Mouse (Mus musculus): ENCODE data around the gene Tead1. TPM values are rescaled to one million over a fixed set of nuclear protein-coding genes. Genes with fewer than 3 reads are reported as not detected.

Tead1 gene
- total and polyA plus RNA-seq, 3 experiments, result 0.38 TPM; not detected in 2

DNA sequence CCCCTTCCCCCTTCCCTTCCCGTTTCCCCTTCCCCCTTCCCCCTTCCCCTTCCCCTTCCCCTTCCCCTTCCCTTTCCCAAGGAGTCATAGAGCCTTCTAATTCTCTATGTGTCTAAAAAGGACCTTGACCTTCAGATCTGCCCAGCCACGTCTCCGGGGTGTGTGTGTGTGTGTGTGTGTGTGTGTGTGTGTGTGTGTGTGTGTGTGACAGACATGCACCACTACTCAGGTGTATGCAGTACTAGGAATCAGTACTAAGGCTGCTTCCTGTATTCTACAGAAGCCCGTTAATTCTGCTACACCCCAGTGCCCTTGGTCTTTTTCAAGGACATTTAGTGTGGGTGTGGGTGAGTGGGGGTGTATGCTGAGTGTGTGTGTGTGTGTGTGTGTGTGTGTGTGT lies 27.6 kb downstream of the Tead1 start:
- no peak for TF ChIP-seq GATA2 (IDR thresholded peaks at IDR 0.05; ENCODE audit: borderline replicate concordance, low read depth, low read length)
- TF ChIP-seq POLR2AphosphoS5 (IDR thresholded peaks at IDR 0.05; ENCODE audit: insufficient replicate concordance, low read depth, low read length), result no peak
- TF ChIP-seq TAL1 (conservative IDR thresholded peaks at IDR 0.05; ENCODE audit: low read depth, low read length), result no peak
- no peak for TF ChIP-seq GATA1 (IDR thresholded peaks at IDR 0.05; ENCODE audit: borderline replicate concordance, low read length)
- TF ChIP-seq CTCF (IDR thresholded peaks at IDR 0.05; ENCODE audit: low read depth, low read length), result no peak
- H3K36me3 ChIP-seq (replicated peaks), result no peaks in the 10 kb centered on the region
- ATAC-seq (ENCODE audit: extremely low read depth, insufficient number of reproducible peaks, low FRiP score, poor library complexity, severe bottlenecking), result no peak
- peaks cover 16% of the 10 kb centered on the region for H3K9me3 ChIP-seq (replicated peaks)
- DNase-seq (ENCODE audit: low spot score), result no peak
- no peaks in the 10 kb centered on the region for H3K27me3 ChIP-seq (ENCODE audit: insufficient read depth, low read length)
- H3K4me3 ChIP-seq (ENCODE audit: low read depth, low read length), result no peak overlapping the region
- H3K4me1 ChIP-seq (ENCODE audit: insufficient read depth, low read depth, low read length), result no peaks in the 10 kb centered on the region

DNA sequence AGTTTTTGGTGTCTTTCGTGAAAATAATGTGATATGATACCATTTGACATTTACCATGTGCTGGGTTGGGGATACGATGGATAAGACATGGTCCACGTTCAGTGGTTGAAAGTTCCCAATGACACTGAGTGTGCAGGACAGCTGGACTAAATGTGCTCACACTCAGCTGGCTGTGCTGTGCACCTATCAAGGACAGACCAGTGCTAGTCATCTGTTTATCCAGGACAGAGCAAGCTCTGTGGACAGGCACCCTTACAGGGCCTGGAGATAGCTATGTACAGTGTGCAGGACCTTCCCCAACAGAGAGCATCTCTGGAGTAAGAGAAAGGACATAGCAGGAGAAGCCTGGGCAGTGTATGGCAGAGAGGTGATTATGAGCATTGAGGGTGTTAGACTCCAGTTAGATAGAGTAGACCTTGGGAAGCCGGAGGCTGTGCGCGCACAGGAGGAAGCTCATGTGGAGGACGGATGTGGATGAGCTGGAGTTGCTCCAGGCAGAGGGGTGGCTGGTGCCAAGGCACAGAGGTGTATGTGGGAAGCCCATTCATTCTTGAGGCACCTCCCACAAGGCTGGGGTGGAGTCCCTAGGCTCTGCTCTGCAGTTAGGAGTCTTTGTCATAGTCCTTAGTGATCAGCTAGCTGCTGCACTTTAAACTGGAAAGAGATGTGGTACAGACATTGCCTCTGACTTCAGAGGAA lies 31.4 kb downstream of the Tead1 start:
- Histone ChIP-seq H3K36me3 (replicated peaks) (no peaks in the 10 kb centered on the region), H3K4me3 (ENCODE audit: low read depth, low read length) (no peak overlapping the region), H3K4me1 (ENCODE audit: insufficient read depth, low read depth, low read length) (no peaks in the 10 kb centered on the region), H3K27me3 (ENCODE audit: insufficient read depth, low read length) (no peaks in the 10 kb centered on the region), H3K9me3 (replicated peaks) (peaks cover 24% of the 10 kb centered on the region)
- DNase-seq (ENCODE audit: low spot score) (no peak), ATAC-seq (ENCODE audit: extremely low read depth, insufficient number of reproducible peaks, low FRiP score, poor library complexity, severe bottlenecking) (no peak)
- no peak for TF ChIP-seq GATA2 (IDR thresholded peaks at IDR 0.05; ENCODE audit: borderline replicate concordance, low read depth, low read length)
- no peak for TF ChIP-seq POLR2AphosphoS5 (IDR thresholded peaks at IDR 0.05; ENCODE audit: insufficient replicate concordance, low read depth, low read length)
- TF ChIP-seq CTCF (IDR thresholded peaks at IDR 0.05; ENCODE audit: low read depth, low read length), result no peak
- no peak for TF ChIP-seq TAL1 (conservative IDR thresholded peaks at IDR 0.05; ENCODE audit: low read depth, low read length)
- TF ChIP-seq GATA1 (IDR thresholded peaks at IDR 0.05; ENCODE audit: borderline replicate concordance, low read length), result no peak

DNA sequence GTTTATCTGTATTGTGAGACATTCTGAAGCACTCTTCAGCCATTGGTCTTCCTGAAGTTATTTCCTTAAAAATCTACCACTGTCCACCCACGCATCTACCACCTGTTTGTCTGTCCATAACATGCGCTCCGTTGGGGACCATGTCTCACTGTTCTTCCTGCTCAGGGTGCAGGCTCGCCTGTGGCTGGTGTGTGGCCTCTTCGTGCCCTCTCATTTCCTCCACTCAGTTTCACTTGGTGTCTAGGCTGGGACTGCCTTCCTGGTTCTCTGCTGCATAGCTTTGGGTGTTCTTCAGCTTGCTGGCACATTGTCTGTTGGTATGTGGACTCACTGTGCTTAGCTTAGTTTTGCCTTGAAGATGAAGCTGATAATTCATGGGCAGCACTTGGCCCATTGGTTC lies 32.9 kb downstream of the Tead1 start:
- Histone ChIP-seq H3K27me3 (ENCODE audit: insufficient read depth, low read length) (no peaks in the 10 kb centered on the region), H3K4me1 (ENCODE audit: insufficient read depth, low read depth, low read length) (no peaks in the 10 kb centered on the region), H3K4me3 (ENCODE audit: low read depth, low read length) (no peak overlapping the region), H3K36me3 (replicated peaks) (no peaks in the 10 kb centered on the region), H3K9me3 (replicated peaks) (peaks cover 20% of the 10 kb centered on the region)
- no peak for DNase-seq (ENCODE audit: low spot score)
- no peak for TF ChIP-seq TAL1 (conservative IDR thresholded peaks at IDR 0.05; ENCODE audit: low read depth, low read length)
- no peak for TF ChIP-seq CTCF (IDR thresholded peaks at IDR 0.05; ENCODE audit: low read depth, low read length)
- no peak for TF ChIP-seq POLR2AphosphoS5 (IDR thresholded peaks at IDR 0.05; ENCODE audit: insufficient replicate concordance, low read depth, low read length)
- no peak for TF ChIP-seq GATA1 (IDR thresholded peaks at IDR 0.05; ENCODE audit: borderline replicate concordance, low read length)
- no peak for TF ChIP-seq GATA2 (IDR thresholded peaks at IDR 0.05; ENCODE audit: borderline replicate concordance, low read depth, low read length)
- no peak for ATAC-seq (ENCODE audit: extremely low read depth, insufficient number of reproducible peaks, low FRiP score, poor library complexity, severe bottlenecking)

DNA sequence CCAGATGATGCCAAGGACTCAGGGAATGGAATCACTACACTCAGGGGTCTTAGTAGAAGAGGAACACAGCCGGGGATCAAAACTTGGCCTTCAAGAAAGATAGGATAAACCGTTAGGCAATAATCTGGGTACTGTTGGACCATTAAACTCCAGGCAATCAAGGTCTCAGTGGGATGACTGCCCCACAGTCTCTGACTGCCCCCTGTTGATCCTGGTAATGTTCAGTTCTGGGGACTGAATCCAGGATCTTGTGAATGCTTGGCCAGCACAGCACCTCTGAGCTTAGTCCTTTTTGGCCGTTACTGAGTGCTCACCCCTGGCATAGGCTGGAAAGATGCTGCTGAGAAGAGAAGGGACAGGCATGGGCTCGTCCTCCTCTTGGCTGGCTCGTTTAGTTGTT lies 34.4 kb downstream of the Tead1 start:
- Histone ChIP-seq H3K36me3 (replicated peaks) (no peaks in the 10 kb centered on the region), H3K27me3 (ENCODE audit: insufficient read depth, low read length) (no peaks in the 10 kb centered on the region), H3K4me3 (ENCODE audit: low read depth, low read length) (no peak overlapping the region)

DNA sequence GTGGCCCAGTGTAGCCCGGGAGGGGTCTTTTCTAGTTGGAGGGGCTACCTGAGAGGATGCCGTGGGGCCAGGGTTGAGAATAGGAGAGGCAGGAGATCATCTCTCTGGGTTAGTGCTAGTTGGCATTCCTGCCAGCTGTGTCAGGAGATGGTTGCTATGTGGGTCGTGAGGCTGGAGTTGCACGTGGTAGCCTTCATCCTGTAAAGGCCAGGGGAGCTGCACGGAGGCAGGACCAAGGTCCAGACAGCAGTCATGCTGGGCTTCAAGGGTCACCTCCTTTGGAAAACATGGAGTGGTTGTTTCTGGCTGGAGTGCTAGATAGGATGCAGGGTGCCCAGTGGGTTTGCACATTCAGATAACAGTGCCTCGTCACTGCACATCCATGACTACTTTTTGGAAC lies 35.7 kb downstream of the Tead1 start:
- Histone ChIP-seq H3K36me3 (replicated peaks) (no peaks in the 10 kb centered on the region), H3K4me3 (ENCODE audit: low read depth, low read length) (no peak overlapping the region), H3K9me3 (replicated peaks) (peaks cover 20% of the 10 kb centered on the region), H3K4me1 (ENCODE audit: insufficient read depth, low read depth, low read length) (no peaks in the 10 kb centered on the region), H3K27me3 (ENCODE audit: insufficient read depth, low read length) (no peaks in the 10 kb centered on the region)
- TF ChIP-seq CTCF (IDR thresholded peaks at IDR 0.05; ENCODE audit: low read depth, low read length) (no peak), POLR2AphosphoS5 (IDR thresholded peaks at IDR 0.05; ENCODE audit: insufficient replicate concordance, low read depth, low read length) (no peak), GATA1 (IDR thresholded peaks at IDR 0.05; ENCODE audit: borderline replicate concordance, low read length) (no peak), TAL1 (conservative IDR thresholded peaks at IDR 0.05; ENCODE audit: low read depth, low read length) (no peak), GATA2 (IDR thresholded peaks at IDR 0.05; ENCODE audit: borderline replicate concordance, low read depth, low read length) (no peak)
- DNase-seq (ENCODE audit: low spot score) (no peak), ATAC-seq (ENCODE audit: extremely low read depth, insufficient number of reproducible peaks, low FRiP score, poor library complexity, severe bottlenecking) (no peak)

More for the DNA sequence above, 34.4 kb downstream of the Tead1 start:
- TF ChIP-seq GATA2 (IDR thresholded peaks at IDR 0.05; ENCODE audit: borderline replicate concordance, low read depth, low read length), result no peak
- no peak for TF ChIP-seq GATA1 (IDR thresholded peaks at IDR 0.05; ENCODE audit: borderline replicate concordance, low read length)
- no peak for TF ChIP-seq CTCF (IDR thresholded peaks at IDR 0.05; ENCODE audit: low read depth, low read length)
- no peak for TF ChIP-seq POLR2AphosphoS5 (IDR thresholded peaks at IDR 0.05; ENCODE audit: insufficient replicate concordance, low read depth, low read length)
- no peak for TF ChIP-seq TAL1 (conservative IDR thresholded peaks at IDR 0.05; ENCODE audit: low read depth, low read length)
- Histone ChIP-seq H3K9me3 (replicated peaks) (peaks cover 20% of the 10 kb centered on the region), H3K4me1 (ENCODE audit: insufficient read depth, low read depth, low read length) (no peaks in the 10 kb centered on the region)
- ATAC-seq (ENCODE audit: extremely low read depth, insufficient number of reproducible peaks, low FRiP score, poor library complexity, severe bottlenecking), result no peak
- no peak for DNase-seq (ENCODE audit: low spot score)

DNA sequence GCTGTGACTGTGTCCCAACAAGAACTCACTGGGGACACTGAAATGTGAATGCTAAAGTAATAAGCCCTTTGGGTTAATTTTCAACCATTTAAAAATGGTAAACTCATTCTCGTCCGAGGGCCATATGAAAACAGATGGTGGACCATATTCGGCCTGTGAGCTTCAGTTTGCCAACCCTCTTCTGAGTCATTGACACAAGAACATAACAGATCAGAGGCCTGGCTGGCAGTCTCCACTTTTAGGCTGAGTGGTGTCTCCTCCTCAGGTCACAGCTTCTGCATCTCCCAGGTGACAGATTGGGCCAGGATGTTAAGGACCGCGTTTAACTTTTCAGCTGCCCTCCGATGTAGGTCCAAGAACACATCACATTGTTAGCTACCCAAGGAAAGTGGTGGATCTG lies 37.6 kb downstream of the Tead1 start:
- H3K27me3 ChIP-seq (ENCODE audit: insufficient read depth, low read length), result peaks cover 3% of the 10 kb centered on the region; the same call in 1 of the 2 replicates
- H3K9me3 ChIP-seq (replicated peaks), result peaks cover 22% of the 10 kb centered on the region
- H3K4me1 ChIP-seq (ENCODE audit: insufficient read depth, low read depth, low read length), result no peaks in the 10 kb centered on the region
- H3K36me3 ChIP-seq (replicated peaks), result no peaks in the 10 kb centered on the region
- H3K4me3 ChIP-seq (ENCODE audit: low read depth, low read length), result no peak overlapping the region
- ATAC-seq (ENCODE audit: extremely low read depth, insufficient number of reproducible peaks, low FRiP score, poor library complexity, severe bottlenecking), result no peak
- TF ChIP-seq CTCF (IDR thresholded peaks at IDR 0.05; ENCODE audit: low read depth, low read length) (no peak), POLR2AphosphoS5 (IDR thresholded peaks at IDR 0.05; ENCODE audit: insufficient replicate concordance, low read depth, low read length) (no peak), GATA2 (IDR thresholded peaks at IDR 0.05; ENCODE audit: borderline replicate concordance, low read depth, low read length) (no peak), GATA1 (IDR thresholded peaks at IDR 0.05; ENCODE audit: borderline replicate concordance, low read length) (no peak), TAL1 (conservative IDR thresholded peaks at IDR 0.05; ENCODE audit: low read depth, low read length) (no peak)
- no peak for DNase-seq (ENCODE audit: low spot score)
